Mouse (Mus musculus) kidney, embryonic 14.5 days (tissue): ENCODE results near the gene Dnmt3c. TPM values are rescaled to one million over a fixed set of nuclear protein-coding genes. Genes with fewer than 3 reads are reported as not detected.
"Not testable (repeated sequence)": the region's sequence is repeated elsewhere in the genome, so short reads cannot be mapped to it uniquely, and the experiment has no call there.

ENCODE experiments used
- ATAC-seq: fragments of 200-750 bp; cut with Nextera tagmentation; 2 replicates; pipeline ENCODE4 v1.8.0; 2017; ENCODE audit warnings: moderate number of reproducible peaks, mild to moderate bottlenecking, moderate TSS enrichment, moderate library complexity; ENCODE audit not compliant: low FRiP score, low TSS enrichment
- H3K27ac ChIP-seq: fragments of 300-500 bp; sonication (generic); 2 replicates; pipeline ENCODE4 v1.5.1; 2014; ENCODE audit warnings: low read depth, mild to moderate bottlenecking, low read length, moderate library complexity, mixed read lengths
- H3K27me3 ChIP-seq: fragments of 300-500 bp; sonication (generic); 2 replicates; pipeline ENCODE4 v1.6.1; 2014; ENCODE audit warnings: mild to moderate bottlenecking, low read length; ENCODE audit not compliant: control insufficient read depth, insufficient read depth
- H3K36me3 ChIP-seq: fragments of 300-500 bp; sonication (generic); 2 replicates; pipeline ENCODE4 v1.6.1; 2014; ENCODE audit warnings: low read length, mixed read lengths; ENCODE audit not compliant: control insufficient read depth, insufficient read depth
- H3K4me1 ChIP-seq: fragments of 300-500 bp; sonication (generic); 2 replicates; pipeline ENCODE4 v1.6.1; 2014; ENCODE audit warnings: low read length, mixed read lengths; ENCODE audit not compliant: control insufficient read depth, insufficient read depth
- H3K4me2 ChIP-seq: fragments of 300-500 bp; sonication (generic); replicated peaks from 2 replicates; pipeline ENCODE4 v1.6.1; 2014; ENCODE audit warnings: low read depth, mild to moderate bottlenecking, low read length
- H3K4me3 ChIP-seq: fragments of 300-500 bp; sonication (generic); 2 replicates; pipeline ENCODE4 v1.5.1; 2014; ENCODE audit warnings: mild to moderate bottlenecking, low read length
- H3K9ac ChIP-seq: fragments of 300-500 bp; sonication (generic); 2 replicates; pipeline ENCODE4 v1.6.1; 2014; ENCODE audit warnings: low read depth, mild to moderate bottlenecking, low read length, moderate library complexity
- H3K9me3 ChIP-seq: fragments of 300-500 bp; sonication (generic); 2 replicates; pipeline ENCODE4 v1.6.1; 2016; ENCODE audit warnings: low read length; ENCODE audit not compliant: control insufficient read depth
- WGBS: fragments of 180-500 bp; shearing (Covaris S2); extraction: QIAGEN DNeasy Blood & Tissue Kit; methylation state at CpG from one replicate; pipeline ENCODE4 v1.1.7; 2014; 5-methylcytosine and 5-hydroxymethylcytosine counted together
- polyA plus RNA-seq: library from polyadenylated mRNA; unstranded; fragments of >200 nt; fragmentation: Nextera tagmentation; extraction: Ambion mirVana; gene quantifications from 2 replicates; pipeline ENCODE4 v1.2.1, GENCODE M21; 2014

Dnmt3c gene
- polyA plus RNA-seq, 1 experiment from 2014 or later, result not detected

DNA sequence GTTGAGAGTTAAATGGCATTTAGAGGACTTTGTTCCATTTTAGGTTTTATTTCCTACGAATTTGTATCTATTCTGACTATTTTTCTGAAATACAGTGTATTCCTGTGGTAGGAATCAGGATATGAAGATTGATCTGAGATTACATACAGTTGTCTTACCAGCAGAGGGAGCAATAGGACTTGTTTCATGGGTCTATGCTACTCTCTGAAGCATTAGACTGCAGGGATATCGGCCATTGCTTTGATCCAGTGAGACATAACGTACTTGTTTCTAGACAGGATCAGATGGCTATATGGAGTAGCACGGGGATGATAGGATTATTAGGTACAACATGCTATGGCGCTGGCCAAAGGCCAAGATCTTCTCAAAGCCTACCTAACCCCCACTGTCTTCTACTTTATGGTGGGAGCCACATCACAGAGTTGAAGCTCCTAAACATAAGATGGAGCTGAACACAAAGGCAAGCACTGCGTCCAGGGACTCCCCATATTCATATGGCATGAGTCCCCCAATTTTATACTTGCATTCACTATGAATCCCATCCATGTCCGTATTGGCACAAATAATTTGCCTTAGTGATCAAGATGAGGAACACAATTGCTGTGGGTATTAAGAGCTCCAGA, 27.6 kb upstream of the Dnmt3c start:
- ATAC-seq, result 0 out of 2 replicates have a peak, but pooled peaks have one; percentile 60
- H3K4me2 ChIP-seq, result no peak overlapping the region
- H3K27ac ChIP-seq, result no peak overlapping the region
- H3K27me3 ChIP-seq, result no peaks in the 10 kb centered on the region
- H3K36me3 ChIP-seq, result peaks cover 7% of the 10 kb centered on the region; the same call in 1 of the 2 replicates
- no peaks in the 10 kb centered on the region for H3K9me3 ChIP-seq
- H3K4me1 ChIP-seq, result no peaks in the 10 kb centered on the region
- 67% methylated on average over 7 of the region's 7 CpGs for WGBS
- H3K4me3 ChIP-seq, result no peak overlapping the region
- no peak overlapping the region for H3K9ac ChIP-seq

DNA sequence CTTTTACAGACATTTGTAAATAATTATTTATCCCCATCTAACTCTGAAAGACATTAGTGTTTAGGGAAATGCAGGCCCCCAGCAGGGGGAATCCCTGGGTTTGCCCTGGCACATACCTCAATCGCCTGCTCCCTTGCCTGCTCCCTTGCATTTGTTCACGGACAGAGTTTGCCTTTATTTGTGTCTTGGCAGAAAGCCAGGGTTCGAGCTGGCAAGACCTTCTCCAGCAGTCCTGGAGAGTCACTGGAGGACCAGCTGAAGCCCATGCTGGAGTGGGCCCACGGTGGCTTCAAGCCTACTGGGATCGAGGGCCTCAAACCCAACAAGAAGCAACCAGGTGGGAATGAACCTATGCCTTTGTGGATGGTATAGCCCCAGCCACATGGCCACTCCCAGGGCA, 26.3 kb upstream of the Dnmt3c start:
- Histone ChIP-seq H3K27me3 (no peaks in the 10 kb centered on the region), H3K9me3 (no peaks in the 10 kb centered on the region), H3K4me3 (no peak overlapping the region), H3K27ac (no peak overlapping the region), H3K9ac (no peak overlapping the region), H3K4me2 (no peak overlapping the region), H3K36me3 (peaks cover 7% of the 10 kb centered on the region; the same call in 1 of the 2 replicates), H3K4me1 (no peaks in the 10 kb centered on the region)
- WGBS, result 77% methylated on average over 5 of the region's 5 CpGs
- ATAC-seq, result no peak

DNA sequence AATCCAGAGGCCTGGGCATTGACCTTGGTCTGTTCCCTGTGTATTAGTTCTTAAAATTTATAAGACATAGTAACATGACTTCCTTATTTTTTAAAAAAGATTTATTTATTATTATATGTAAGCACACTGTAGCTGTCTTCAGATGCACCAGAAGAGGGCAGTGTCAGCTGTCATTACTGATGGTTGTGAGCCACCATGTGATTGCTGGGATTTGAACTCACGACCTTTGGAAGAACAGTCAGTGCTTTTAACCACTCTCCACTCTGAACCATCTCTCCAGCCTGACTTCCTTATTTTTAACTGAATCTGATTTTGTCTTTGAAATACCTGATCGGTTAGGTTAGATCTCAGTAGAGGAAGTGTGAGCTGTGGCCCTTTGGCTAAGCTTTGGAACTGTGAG, 23.8 kb upstream of the Dnmt3c start:
- H3K27me3 ChIP-seq, result no peaks in the 10 kb centered on the region
- H3K36me3 ChIP-seq, result peaks cover 7% of the 10 kb centered on the region; the same call in 1 of the 2 replicates
- H3K9ac ChIP-seq, result no peak overlapping the region
- WGBS, result 88% methylated on average over 2 of the region's 2 CpGs
- H3K9me3 ChIP-seq, result no peaks in the 10 kb centered on the region
- no peak overlapping the region for H3K27ac ChIP-seq
- H3K4me3 ChIP-seq, result no peak overlapping the region
- ATAC-seq, result no peak
- no peak overlapping the region for H3K4me2 ChIP-seq
- H3K4me1 ChIP-seq, result no peaks in the 10 kb centered on the region

DNA sequence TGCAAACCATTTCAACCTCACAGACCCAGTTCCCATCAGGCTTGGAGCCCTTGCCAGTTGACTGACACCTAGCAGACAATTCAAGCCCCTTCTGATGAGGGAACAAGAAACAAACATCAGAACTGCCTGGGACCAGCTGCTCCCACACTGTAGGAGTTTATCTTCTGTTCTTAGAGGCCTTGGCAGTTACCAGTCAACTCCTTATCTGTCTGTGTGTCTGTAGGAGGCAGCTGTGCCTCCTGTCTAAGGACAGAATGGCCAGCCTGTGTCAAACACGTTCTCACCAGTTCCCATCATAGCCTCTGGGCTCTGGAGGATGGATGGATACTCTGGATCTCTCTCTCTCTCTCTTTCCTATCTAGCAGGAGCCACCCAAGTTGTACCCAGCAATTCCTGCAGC, 21.1 kb upstream of the Dnmt3c start:
- H3K36me3 ChIP-seq, H3K4me3 ChIP-seq, H3K9ac ChIP-seq, H3K4me2 ChIP-seq, ATAC-seq, H3K27ac ChIP-seq, H3K9me3 ChIP-seq, H3K4me1 ChIP-seq, H3K27me3 ChIP-seq: not testable (repeated sequence)
- WGBS, result 85% methylated on average over 1 of the region's 1 CpGs

DNA sequence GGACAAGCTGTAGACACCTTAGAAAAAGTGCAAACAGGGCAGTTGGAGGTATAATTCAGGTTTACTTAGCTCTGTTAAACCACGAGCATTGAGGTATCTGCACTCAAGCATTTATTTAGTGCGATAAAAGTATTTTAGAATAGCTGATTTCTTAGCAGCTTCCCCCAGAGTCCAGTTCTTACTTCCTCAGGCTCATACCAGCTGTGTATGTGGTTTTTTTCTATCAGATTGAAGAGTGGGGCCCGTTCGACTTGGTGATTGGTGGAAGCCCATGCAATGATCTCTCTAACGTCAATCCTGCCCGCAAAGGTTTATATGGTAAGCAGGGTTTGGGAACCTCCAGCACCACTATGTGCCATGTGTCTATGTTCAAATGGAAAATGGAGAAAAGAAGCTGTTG, 19.5 kb upstream of the Dnmt3c start:
- no peak overlapping the region for H3K9ac ChIP-seq
- no peak for ATAC-seq
- 93% methylated on average over 6 of the region's 6 CpGs for WGBS
- H3K27ac ChIP-seq, result no peak overlapping the region
- H3K4me3 ChIP-seq, result no peak overlapping the region
- H3K9me3 ChIP-seq, result no peaks in the 10 kb centered on the region
- no peaks in the 10 kb centered on the region for H3K27me3 ChIP-seq
- H3K4me1 ChIP-seq, result no peaks in the 10 kb centered on the region
- H3K4me2 ChIP-seq, result no peak overlapping the region
- peaks cover 9% of the 10 kb centered on the region; the same call in 1 of the 2 replicates for H3K36me3 ChIP-seq

DNA sequence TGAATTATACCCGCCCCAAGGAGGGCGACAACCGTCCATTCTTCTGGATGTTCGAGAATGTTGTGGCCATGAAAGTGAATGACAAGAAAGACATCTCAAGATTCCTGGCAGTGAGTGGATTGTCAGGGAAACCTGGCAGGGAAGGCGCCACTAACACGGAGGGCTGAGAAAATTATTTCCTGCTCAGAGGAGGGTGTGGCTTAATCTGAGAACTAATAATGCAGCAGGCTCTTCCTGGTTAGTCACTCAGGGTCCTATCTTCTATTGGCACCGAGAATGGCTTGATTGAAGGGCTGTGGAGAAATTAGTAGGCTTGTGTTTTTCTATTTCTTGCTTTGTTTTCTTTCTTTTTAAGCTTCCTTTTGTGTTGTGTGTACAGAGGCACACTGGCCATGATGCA, 18.9 kb upstream of the Dnmt3c start:
- peaks cover 9% of the 10 kb centered on the region; the same call in 1 of the 2 replicates for H3K36me3 ChIP-seq
- WGBS, result 89% methylated on average over 7 of the region's 7 CpGs

DNA sequence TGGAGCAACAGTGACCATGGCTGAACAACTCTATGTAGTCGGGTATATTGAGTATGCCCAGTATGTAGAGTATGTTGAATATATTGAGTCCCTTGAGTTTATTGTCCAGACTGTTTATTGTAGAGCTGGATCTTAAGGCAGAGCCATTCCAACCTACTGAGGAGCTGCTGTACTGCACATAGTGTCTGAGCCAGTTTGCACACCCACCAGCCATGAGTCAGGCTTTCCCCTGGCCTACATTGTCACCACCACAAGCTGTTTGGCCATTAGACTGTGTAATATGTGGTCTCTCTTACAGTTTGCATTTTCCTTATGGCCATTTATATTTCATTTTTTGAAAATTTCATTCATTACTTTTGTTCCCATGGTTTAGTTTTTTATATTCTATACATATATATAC, 16.5 kb upstream of the Dnmt3c start:
- ATAC-seq, result no peak
- Histone ChIP-seq H3K4me2 (no peak overlapping the region), H3K9ac (no peak overlapping the region), H3K9me3 (no peaks in the 10 kb centered on the region), H3K27ac (no peak overlapping the region), H3K36me3 (peaks cover 6% of the 10 kb centered on the region; the same call in 1 of the 2 replicates), H3K4me3 (no peak overlapping the region), H3K4me1 (no peaks in the 10 kb centered on the region), H3K27me3 (no peaks in the 10 kb centered on the region)
- 89% methylated on average over 1 of the region's 1 CpGs for WGBS

More for the DNA sequence above, 18.9 kb upstream of the Dnmt3c start:
- no peak overlapping the region for H3K4me2 ChIP-seq
- no peak overlapping the region for H3K4me3 ChIP-seq
- H3K9me3 ChIP-seq, result no peaks in the 10 kb centered on the region
- H3K27me3 ChIP-seq, result no peaks in the 10 kb centered on the region
- H3K9ac ChIP-seq, result no peak overlapping the region
- H3K27ac ChIP-seq, result no peak overlapping the region
- no peak for ATAC-seq
- H3K4me1 ChIP-seq, result no peaks in the 10 kb centered on the region

DNA sequence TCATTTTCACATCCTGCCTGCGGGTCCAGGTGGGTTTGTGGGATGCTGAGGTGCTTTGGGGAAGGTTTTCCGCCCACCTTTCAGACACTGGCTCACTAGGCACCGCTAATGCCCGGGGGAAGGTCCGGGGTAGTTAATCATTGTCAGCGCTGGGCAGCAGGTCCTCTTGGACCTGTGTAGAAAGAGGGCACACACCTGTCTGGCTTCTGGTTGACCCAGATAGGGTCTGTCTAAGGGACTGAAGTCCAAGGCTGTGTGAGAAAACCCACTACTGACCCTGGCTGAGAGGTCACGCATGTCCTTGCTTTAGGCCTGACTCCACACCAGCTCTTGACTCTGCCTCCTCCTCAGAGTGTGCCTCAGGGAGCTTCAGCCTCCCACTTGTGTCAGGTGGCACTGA, 3.0 kb upstream of the Dnmt3c start:
- not testable (repeated sequence) for H3K9ac ChIP-seq, H3K4me3 ChIP-seq
- 71% methylated on average over 6 of the region's 7 CpGs for WGBS

DNA sequence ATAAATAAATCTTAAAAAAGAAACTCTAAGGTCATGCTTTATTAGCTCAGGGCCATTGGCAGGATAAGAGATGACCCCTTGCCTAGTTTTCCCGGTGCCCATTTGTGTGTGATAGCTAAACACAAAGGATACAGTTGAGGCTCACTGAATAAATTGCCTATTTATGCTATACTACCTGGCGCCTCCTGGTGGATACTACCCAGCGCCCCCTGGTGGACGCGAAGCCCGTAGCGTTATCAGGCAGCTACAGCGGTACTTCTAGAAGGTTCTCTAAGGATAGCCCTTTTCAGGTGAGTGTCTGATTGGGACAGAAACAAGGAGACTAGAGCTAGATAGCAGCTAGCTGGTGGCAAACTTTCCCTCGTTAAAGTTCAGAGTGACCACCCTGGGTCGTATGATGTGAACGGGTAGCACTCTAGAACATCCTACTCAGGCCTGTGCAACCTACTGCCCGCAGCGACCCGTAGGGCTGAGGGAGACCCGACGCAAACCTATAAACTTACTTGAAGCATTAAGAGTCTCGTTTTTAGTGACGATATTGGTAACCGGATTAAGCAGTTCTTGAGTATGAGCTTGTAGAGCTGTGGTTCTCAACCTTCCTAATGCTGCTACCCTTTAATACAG, 1.9 kb upstream of the Dnmt3c start:
- no peak overlapping the region for H3K4me3 ChIP-seq
- H3K4me1 ChIP-seq, result no peaks in the 10 kb centered on the region
- H3K27me3 ChIP-seq, result no peaks in the 10 kb centered on the region
- no peaks in the 10 kb centered on the region for H3K9me3 ChIP-seq
- 66% methylated on average over 19 of the region's 19 CpGs for WGBS
- no peak overlapping the region for H3K4me2 ChIP-seq
- no peaks in the 10 kb centered on the region for H3K36me3 ChIP-seq
- ATAC-seq, result no peak
- H3K9ac ChIP-seq, result no peak overlapping the region
- no peak overlapping the region for H3K27ac ChIP-seq

More for the DNA sequence above, 3.0 kb upstream of the Dnmt3c start:
- ATAC-seq, H3K4me2 ChIP-seq, H3K4me1 ChIP-seq, H3K27ac ChIP-seq, H3K9me3 ChIP-seq, H3K36me3 ChIP-seq, H3K27me3 ChIP-seq: not testable (repeated sequence)
